Comparison of ENCODE assay signal across 7 mouse cellular contexts in the genomic region with DNA sequence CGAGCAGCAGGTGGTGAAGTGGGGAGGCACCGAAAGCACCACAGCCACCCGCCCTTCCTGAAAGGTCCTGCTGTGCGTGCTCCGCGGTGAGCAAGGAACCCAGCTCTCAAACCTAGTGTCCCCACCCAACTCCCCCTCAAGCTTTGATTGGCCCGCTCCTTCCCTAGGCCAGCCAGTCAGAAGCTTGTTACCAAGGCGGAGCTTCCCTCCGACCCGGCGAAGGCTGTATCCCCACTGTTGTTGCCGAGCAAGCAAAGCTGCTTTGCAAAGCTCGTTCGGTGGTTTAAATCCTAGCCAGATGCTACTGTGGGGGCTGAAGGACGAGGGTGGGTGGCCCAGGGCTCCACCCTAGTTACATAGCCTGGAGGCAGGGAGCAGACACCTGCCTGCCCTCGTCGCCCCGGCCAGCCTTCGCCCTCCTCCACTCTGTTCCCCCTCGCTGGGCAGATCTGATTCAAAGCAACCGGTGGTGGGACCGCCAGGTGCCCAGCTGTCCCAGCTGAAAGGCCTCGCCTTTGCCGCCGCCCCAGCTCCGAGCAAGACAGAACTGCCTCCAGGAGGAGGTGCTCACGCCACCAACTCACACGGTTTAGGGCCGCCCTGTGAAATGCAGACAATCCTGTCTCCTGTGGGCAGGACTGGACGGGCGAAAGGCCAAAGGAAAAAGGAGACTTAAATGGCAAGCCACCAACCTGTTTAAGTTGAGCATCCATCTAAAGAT. TPM values are rescaled to one million over a fixed set of nuclear protein-coding genes. Genes with fewer than 3 reads are reported as not detected.
DNase-seq lines count a peak whose midpoint lies in the region; ATAC-seq and TF ChIP-seq lines count a peak whose summit lies in the region.

No protein-coding gene starts in this region.

- peak overlapping the region; percentile 55 for H3K9ac ChIP-seq in limb, embryonic 11.5 days (ENCODE audit: low read length)
- peak overlapping the region; percentile 68 for H3K9ac ChIP-seq in midbrain, embryonic 13.5 days (replicated peaks)

- no peaks in the 10 kb centered on the region for H3K9me3 ChIP-seq in embryonic facial prominence, embryonic 10.5 days
- H3K9me3 ChIP-seq in limb, embryonic 11.5 days (ENCODE audit: control insufficient read depth, low read length), result no peaks in the 10 kb centered on the region
- no peaks in the 10 kb centered on the region for H3K9me3 ChIP-seq in midbrain, embryonic 13.5 days

- peak overlapping the region; percentile 94 for H3K27ac ChIP-seq in embryonic facial prominence, embryonic 10.5 days (replicated peaks)
- H3K27ac ChIP-seq in limb, embryonic 11.5 days (replicated peaks; ENCODE audit: low read depth, low read length), result peak overlapping the region; percentile 99
- H3K27ac ChIP-seq in midbrain, embryonic 13.5 days, result peak overlapping the region; percentile 96
- H3K27ac ChIP-seq in small intestine, adult 2 months (ENCODE audit: insufficient read depth, low read depth, low read length), result peak overlapping the region; percentile 96

- H3K4me2 ChIP-seq in limb, embryonic 11.5 days (ENCODE audit: low read depth, severe bottlenecking), result peak overlapping the region; percentile 57
- peak overlapping the region; percentile 75 for H3K4me2 ChIP-seq in midbrain, embryonic 13.5 days (replicated peaks)

- DNase-seq in adrenal gland, postnatal 25 days, result peak; percentile 91
- DNase-seq in embryonic facial prominence, embryonic 10.5 days (ENCODE audit: low spot score), result peak; percentile 93
- DNase-seq in heart, adult 11 months, result peak; percentile 100
- DNase-seq in kidney, adult 11 months, result peak; percentile 93
- peak; percentile 92 for DNase-seq in limb, embryonic 11.5 days (ENCODE audit: low spot score)

- TF ChIP-seq POLR2A in small intestine, adult 2 months (IDR thresholded peaks at IDR 0.05; ENCODE audit: low read depth, low read length), result peak; percentile 84

- H3K4me1 ChIP-seq in embryonic facial prominence, embryonic 10.5 days, result peaks cover 71% of the 10 kb centered on the region
- H3K4me1 ChIP-seq in limb, embryonic 11.5 days (ENCODE audit: control insufficient read depth, insufficient read depth, low read length), result peaks cover 53% of the 10 kb centered on the region
- peaks cover 70% of the 10 kb centered on the region for H3K4me1 ChIP-seq in midbrain, embryonic 13.5 days (replicated peaks)
- H3K4me1 ChIP-seq in small intestine, adult 2 months (ENCODE audit: control insufficient read depth, insufficient read depth, insufficient read length, low read length), result peaks cover 68% of the 10 kb centered on the region

- H3K4me3 ChIP-seq in embryonic facial prominence, embryonic 10.5 days, result peak overlapping the region; percentile 58
- peak overlapping the region; percentile 24 for H3K4me3 ChIP-seq in limb, embryonic 11.5 days (ENCODE audit: low read depth, low read length)
- H3K4me3 ChIP-seq in midbrain, embryonic 13.5 days (replicated peaks), result peak overlapping the region; percentile 40
- H3K4me3 ChIP-seq in small intestine, adult 2 months (ENCODE audit: low read depth, low read length), result peak overlapping the region; percentile 54

- H3K27me3 ChIP-seq in embryonic facial prominence, embryonic 10.5 days (replicated peaks; ENCODE audit: low read depth, poor library complexity, severe bottlenecking), result peaks cover 11% of the 10 kb centered on the region; the same call in 1 of the 2 replicates
- no peaks in the 10 kb centered on the region for H3K27me3 ChIP-seq in limb, embryonic 11.5 days (ENCODE audit: control insufficient read depth, insufficient read depth, low read length)
- no peaks in the 10 kb centered on the region for H3K27me3 ChIP-seq in midbrain, embryonic 13.5 days
- H3K27me3 ChIP-seq in small intestine, adult 2 months (ENCODE audit: control insufficient read depth, insufficient read depth, low read length), result no peaks in the 10 kb centered on the region

- 2% methylated on average over 31 of the region's 31 CpGs for WGBS in embryonic facial prominence, embryonic 10.5 days
- WGBS in limb, embryonic 11.5 days, result 1% methylated on average over 31 of the region's 31 CpGs
- under 1% methylated on average over 30 of the region's 31 CpGs for WGBS in midbrain, embryonic 13.5 days
- 2% methylated on average over 31 of the region's 31 CpGs for WGBS in small intestine, adult 2 months

- peak; percentile 92 for ATAC-seq in limb, embryonic 11.5 days (ENCODE audit: insufficient number of reproducible peaks, low FRiP score, low TSS enrichment, low read depth)
- ATAC-seq in midbrain, embryonic 13.5 days, result peak; percentile 87

- peak; percentile 15; the same call in 1 of the 2 replicates for TF ChIP-seq CTCF in small intestine, adult 2 months (IDR thresholded peaks at IDR 0.05; ENCODE audit: extremely low read depth, insufficient read length, insufficient replicate concordance, low read depth, low read length)

- no peaks in the 10 kb centered on the region for H3K36me3 ChIP-seq in embryonic facial prominence, embryonic 10.5 days (replicated peaks)
- H3K36me3 ChIP-seq in limb, embryonic 11.5 days (ENCODE audit: control insufficient read depth, insufficient read depth, low read length), result no peaks in the 10 kb centered on the region
- H3K36me3 ChIP-seq in midbrain, embryonic 13.5 days, result no peaks in the 10 kb centered on the region
- H3K36me3 ChIP-seq in small intestine, adult 2 months (ENCODE audit: control insufficient read depth, insufficient read depth, low read length), result no peaks in the 10 kb centered on the region

RNA-seq across cellular contexts. Expression of gene Btg2, which starts 17.9 kb away (rescaled TPM):
- total RNA-seq in adrenal gland, postnatal 25 days (2021), result 17.8 and 18.1 TPM in 2 replicates
- polyA plus RNA-seq in embryonic facial prominence, embryonic 10.5 days (2016; fragmentation: Nextera tagmentation; extraction: Ambion mirVana), result 32.5 and 40.4 TPM in 2 replicates
- polyA plus RNA-seq in limb, embryonic 11.5 days (2014; fragmentation: Nextera tagmentation; extraction: Ambion mirVana), result 21.3 and 22.1 TPM in 2 replicates
- polyA plus RNA-seq in midbrain, embryonic 13.5 days (2015; fragmentation: Nextera tagmentation; extraction: Ambion mirVana), result 109 and 110 TPM in 2 replicates
- 18.0 and 73.7 TPM in 2 replicates for polyA plus RNA-seq in small intestine, adult 2 months (2012; rRNA removed)

RNA-seq across cellular contexts. Expression of gene Fmod, which starts 24.0 kb away (rescaled TPM):
- total RNA-seq in adrenal gland, postnatal 25 days (2021), result 4.7 and 5.0 TPM in 2 replicates
- polyA plus RNA-seq in embryonic facial prominence, embryonic 10.5 days (2016; fragmentation: Nextera tagmentation; extraction: Ambion mirVana), result 2.0 and 2.2 TPM in 2 replicates
- polyA plus RNA-seq in limb, embryonic 11.5 days (2014; fragmentation: Nextera tagmentation; extraction: Ambion mirVana), result 2.9 and 4.5 TPM in 2 replicates
- 5.5 and 5.7 TPM in 2 replicates for polyA plus RNA-seq in midbrain, embryonic 13.5 days (2015; fragmentation: Nextera tagmentation; extraction: Ambion mirVana)
- polyA plus RNA-seq in small intestine, adult 2 months (2012; rRNA removed), result 0.48 and 0.86 TPM in 2 replicates

RNA-seq across cellular contexts. Expression of gene Chit1, which starts 50.0 kb away (rescaled TPM):
- total RNA-seq in adrenal gland, postnatal 25 days (2021), result not detected in 2 replicates
- polyA plus RNA-seq in embryonic facial prominence, embryonic 10.5 days (2016; fragmentation: Nextera tagmentation; extraction: Ambion mirVana), result 0.09 TPM in 1 of 2 replicates, not detected in the other
- polyA plus RNA-seq in limb, embryonic 11.5 days (2014; fragmentation: Nextera tagmentation; extraction: Ambion mirVana), result not detected in 2 replicates
- polyA plus RNA-seq in midbrain, embryonic 13.5 days (2015; fragmentation: Nextera tagmentation; extraction: Ambion mirVana), result 0.09 and 0.27 TPM in 2 replicates
- 1.6 TPM in 1 of 2 replicates, not detected in the other for polyA plus RNA-seq in small intestine, adult 2 months (2012; rRNA removed)

Comparison
In these comparisons a context has a peak if more than half of its experiments do, and no peak if none do; other contexts are left out.
1. Peak in every context shown above with its lines: DNase-seq, ATAC-seq, H3K4me3 ChIP-seq and H3K27ac ChIP-seq.